Mouse (Mus musculus) c-Kit-positive CD71-positive TER-119-negative erythroid progenitor cells, embryonic 14.5 days (primary cell): Measurements from ENCODE around the gene Trpv3.
A peak's percentile ranks its signal among the peaks of the same experiment; 100 is the strongest.

Source experiments
- DNase-seq: peaks from one replicate; pipeline ENCODE4 v3.0.0-alpha.2; 2013; ENCODE audit warnings: low read depth

The Trpv3 gene

DNA sequence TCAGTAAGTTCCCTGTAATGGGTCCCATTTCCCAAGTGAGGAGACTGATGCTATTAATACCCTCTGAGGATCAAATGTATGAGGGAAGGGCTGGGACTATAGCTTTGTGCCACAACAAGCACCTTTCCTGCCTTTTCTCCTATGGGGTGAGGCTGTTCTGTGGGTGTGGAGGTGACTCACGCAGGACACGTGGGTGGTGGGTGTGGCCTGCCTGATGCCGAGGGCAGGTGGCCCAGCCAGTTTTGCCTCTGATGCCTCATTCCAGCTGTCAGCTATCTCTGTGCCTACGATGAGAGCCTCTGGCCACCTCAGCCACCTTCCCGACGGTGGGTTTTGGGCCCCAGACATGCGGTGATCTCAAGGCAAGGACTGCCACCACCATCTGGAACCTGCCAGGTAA lies at the start of gene Trpv3:
Gene Trpv3, plus strand, starts transcription at position 122 of the 400 bp plus-strand sequence.
- DNase-seq: no peak

DNA sequence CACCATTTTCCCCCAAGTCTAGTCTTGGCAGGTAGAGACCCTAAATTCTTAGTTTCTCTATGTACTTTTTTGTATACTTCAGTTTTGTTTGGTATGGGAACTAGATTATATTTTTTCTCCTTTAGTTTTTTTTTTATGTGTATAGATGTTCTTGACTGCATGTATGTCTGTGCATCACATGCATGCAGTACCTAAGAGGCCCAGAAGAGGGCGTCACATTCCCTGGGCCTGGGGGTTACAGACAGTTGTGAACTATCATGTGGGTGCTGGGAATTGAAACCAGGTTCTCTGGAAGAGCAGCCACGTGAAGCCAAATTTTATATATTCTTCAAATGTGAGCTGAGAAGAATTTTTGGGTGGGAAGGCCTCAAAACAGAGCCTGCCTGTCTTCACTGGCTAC lies 47.5 kb upstream of the Trpv3 start:
- no peak for DNase-seq

DNA sequence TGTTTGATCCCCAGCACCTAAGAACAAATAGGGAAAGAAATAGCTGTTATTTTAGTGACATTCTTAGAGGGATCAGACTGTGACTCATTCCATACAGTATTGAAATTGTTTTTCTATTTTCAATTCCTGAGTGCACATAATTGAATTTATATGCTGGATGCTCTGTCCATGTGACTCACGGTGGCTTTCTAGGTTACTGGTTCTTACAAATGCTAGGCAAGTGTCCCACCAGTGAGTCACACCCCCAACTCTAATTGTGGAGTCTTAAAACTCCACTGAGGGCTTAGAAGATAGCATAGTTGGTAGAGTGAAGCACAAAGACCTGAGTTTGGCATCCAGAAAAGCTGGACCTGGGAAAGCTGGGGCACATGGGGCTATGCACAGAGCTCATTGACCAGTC lies 46.5 kb upstream of the Trpv3 start:
- no peak for DNase-seq

DNA sequence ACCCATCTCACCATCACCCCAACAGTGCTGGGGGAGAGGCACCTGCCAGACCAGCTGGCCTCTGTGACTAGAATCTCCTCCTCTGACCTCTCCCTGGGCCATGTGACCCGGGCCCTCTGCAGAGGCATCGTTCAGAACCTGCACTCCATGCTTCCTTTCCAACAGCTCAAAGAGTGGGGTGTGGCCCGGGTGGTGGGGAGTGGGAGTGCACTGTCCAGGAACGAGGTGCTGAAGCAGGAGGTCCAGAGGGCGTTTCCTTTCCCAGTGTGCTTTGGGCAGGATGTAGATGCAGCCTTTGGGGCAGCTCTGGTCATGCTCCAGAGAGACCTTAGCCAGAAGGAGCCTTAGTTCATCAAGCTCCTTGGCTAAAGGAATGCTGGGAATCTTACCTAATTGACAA lies 44.3 kb upstream of the Trpv3 start:
- DNase-seq: no peak

DNA sequence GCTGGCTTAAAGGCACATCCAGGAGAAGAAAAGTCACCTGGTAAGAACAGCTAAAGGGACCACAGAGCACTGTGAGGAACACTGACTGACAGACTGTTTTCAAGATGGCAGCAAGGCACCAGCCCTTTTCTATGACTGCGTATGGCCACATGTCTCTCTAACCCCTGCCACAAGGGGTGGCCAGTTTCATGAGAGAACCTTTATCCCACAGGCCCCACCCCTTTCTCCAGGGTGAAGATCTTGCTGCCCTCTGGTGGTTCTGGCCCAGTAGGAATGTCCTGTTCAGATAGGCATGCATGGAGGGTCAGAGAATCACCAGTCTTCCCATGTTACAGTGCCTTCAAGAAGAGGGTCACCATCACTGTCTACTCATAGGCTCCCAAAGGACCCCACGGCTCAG lies 43.2 kb upstream of the Trpv3 start:
- DNase-seq: peak; percentile 15

DNA sequence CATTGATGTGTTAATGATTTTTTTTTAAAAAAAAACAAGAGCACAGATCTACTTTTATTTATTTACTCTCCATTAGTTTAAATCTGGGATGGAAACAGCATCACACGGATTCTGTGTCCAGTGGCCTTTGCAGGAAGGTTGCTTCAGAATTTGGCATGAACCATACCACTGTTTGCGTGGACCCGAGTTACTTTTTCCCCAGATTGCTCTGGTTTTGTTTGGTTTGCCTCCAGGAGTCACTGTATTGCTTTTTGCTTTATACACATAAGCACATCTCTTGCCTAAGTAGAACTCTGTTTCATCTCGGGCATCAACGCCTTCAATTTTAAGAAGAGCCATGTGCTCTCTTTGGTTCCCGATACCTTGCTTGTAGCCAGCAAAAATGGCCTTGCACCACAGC lies 41.3 kb upstream of the Trpv3 start:
- no peak for DNase-seq

DNA sequence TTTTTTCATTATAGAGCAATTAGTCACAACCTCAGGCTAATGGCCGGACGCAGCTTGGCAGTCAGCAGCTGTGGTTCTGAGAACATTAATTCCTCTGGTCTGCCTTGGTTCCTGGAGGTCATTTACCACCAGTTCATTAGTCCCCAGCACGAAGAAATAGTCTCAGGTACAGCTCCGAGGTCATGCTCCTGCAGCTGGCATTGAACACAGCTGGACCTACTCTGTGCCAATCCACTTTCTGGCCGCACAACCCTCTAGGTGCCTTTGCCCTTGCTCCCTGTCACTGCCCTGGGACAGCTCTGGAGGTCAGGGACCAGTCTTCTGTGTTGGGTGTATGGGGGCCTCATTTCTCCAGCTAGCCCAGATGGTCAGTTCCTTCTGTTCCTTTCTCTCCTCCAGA lies 38.3 kb upstream of the Trpv3 start:
- DNase-seq: no peak

DNA sequence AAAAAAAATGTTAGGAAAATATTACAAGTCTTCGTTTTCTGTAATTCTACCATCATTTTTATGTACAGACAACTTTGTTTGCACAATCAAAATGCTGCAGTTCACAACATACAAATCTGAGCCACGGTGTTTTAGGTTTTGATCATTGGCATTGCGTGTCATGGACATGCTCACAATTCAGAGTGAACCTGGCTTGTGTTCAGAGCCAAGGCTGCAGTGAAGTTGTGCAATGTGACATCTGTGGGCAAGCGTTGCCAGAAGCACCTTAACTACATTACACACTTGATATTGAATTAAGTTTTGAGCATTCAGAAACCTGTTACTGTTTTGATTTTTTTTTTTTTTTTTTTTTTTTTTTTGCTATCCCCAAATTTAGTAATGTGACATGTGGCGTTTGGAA lies 37.1 kb upstream of the Trpv3 start:
- no peak for DNase-seq

DNA sequence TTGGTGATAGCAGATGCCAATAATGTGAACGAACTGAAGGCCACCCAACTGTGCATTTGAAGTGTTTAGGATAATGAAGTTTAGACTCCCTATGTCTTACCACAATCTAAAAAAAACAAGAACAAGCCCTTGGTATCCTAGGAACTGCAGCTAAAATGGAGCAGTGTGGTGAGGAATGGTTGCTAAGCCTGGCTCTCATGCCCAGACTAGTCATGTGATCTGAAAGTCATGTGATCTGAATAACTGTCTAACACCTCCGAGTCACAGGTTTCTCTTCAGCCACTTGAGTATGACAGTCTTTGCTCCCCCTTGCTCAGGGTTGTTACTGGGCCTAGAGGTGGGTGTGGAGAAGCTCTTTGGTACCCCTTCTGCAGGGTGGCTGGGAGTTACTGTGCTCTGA lies 34.7 kb upstream of the Trpv3 start:
- no peak for DNase-seq

DNA sequence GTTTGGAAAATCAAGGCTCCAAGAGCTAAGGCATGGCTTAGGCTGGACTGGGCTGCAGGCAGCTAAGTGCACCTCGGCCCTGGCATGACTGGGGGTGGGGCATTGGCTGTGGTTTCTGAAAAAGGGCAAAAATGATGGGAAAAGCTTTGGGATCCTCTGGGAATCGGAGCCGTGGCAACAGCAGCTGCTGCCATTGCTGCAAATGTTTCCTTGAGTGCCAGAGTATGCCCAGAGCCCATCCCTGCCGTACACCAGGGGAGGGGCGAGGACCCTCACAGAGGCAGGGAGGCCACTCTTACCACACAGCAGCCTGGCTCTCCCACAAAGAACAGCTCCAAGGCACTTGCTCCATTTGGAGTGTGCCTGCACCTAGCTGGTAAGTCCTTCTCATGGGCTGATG lies 33.2 kb upstream of the Trpv3 start, which contains the start of gene Trpv1:
Gene Trpv1, plus strand, starts transcription at position 301 of the 400 bp plus-strand sequence.
- no peak for DNase-seq

DNA sequence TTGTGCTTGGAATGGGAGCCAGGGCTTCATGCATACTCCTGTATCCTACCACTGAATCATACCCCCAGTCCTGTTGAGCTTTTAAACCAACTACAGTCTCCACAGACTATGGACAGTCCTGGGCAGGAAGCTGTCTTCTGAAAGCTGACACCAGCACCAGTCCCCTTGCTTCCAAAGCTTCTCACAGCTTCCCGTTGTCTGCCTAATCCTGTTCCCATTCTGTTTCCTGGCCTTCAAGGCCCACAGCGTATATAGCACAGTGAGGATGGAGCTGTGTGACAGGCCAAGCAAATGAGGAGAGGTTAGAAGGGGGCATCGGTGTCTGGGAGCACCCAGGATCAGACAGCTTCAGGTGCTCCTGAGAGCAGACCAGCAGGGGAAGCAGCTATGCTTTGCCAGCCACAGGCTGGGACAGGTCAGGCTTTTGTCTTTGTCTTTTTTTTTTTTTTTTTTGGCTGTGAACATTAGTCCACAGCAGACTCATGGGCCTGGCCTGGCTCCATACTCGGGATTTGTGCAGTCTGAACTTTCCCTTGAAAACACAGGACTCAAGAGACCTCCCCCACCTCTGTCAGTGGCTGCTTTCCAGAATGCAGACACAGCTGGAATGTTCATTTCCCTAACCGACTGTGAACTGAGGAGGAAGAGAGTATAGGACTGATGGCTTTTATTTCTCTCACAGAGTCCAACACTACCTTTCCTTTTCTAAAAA lies 31.0 kb upstream of the Trpv3 start:
- DNase-seq: no peak

DNA sequence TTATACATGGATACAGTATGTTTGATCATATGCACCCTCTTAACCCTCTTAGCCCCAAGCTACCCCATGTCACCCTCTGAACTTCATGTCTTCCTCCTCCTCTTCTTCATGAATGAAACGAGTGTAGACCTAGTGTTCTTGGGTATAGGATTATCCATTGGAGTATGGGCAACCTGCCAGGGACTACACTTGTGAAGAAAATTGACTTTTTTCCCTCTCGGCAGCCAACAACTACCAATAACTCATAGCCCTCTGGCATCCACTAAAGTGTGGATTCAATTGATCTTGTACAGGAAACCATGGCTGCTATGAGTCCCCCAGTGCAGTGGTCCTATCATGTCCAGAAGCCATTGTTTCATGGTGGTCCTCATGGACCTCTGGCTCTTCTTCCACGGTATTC lies 30.5 kb upstream of the Trpv3 start:
- DNase-seq: no peak

DNA sequence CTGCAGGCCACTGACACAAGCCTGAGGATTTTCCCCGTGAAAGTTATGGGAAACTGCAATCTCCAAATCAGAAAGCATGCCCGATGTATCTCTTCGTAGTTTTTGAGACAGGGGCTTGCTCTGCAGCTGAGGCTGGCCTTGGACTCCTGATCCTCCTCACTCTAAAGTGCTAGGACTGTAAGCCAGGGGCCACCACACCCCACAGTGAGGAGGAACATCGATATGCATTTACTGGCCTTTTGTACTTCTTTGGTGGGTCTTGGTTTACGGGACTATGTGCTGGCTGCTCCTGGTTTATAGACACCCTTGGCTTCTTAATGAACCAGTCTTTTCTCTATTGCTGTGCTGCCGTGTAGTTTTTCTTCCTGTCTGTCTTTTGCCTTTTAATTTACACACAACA lies 25.0 kb upstream of the Trpv3 start:
- DNase-seq: no peak

DNA sequence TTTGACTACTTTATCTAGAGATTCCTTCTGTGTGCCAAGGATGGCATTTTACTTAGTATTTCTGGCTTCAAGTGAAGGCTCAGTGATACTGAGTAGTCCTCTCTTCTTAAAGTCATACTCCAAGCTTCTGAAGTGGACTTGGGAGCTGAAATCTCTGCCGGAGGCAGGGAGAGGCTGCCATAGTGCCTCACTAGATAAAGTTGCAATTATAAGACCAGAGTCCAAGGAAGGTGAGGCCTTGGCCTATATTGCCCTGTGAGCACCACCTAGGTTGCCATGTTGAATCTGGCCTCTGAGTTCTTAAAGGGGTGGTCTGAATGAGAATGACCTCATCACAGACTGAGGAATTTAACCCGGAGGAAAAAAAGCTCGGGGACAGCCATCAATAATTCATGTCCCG lies 24.4 kb upstream of the Trpv3 start:
- no peak for DNase-seq

DNA sequence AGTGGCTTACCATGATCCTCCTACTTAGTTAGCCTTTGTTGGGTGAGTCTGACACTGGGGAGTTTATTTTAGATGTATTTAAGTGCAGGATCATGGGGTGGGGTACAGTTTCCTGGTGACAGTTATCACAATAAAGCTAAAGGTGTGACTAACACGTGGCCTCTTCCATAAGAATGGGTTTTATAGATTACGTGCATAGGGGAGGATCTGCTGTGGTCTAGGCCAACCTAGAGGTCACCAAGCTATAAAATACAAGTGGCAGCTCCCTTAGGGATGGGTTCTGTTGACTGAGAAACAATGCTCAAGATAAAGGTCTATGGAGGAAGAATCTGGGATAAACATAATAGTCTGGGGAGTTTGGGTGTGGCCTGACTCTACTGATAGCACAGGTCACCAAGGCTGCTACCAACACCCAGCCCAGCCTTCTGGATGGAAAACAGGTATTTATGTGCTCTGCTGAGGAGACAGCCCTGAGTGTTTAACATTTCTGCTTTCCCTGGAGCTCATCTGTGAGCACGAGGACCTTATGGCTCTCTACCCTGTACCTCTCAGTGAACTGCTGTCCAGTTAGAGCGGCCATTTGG lies 9.7 kb upstream of the Trpv3 start:
- no peak for DNase-seq

DNA sequence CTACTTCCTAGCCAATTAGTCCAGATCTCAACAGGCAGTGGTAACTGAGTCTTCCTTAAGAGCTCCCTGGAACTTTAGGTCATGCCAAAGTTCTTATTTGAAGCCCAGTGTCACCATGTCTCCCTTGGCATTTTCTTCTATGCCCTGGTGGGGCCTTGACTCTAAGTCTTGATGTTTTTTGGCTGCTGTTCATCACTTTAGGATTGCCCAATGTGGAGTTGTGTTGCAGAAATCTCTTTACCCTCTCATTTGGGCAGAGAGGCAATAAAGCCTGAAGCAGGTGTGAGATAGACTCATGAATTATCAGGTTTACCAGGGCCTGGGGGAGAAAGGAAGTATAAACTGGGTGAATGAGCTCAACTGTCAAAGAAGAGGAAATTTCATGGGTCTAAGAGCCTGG lies 8.5 kb upstream of the Trpv3 start:
- no peak for DNase-seq

DNA sequence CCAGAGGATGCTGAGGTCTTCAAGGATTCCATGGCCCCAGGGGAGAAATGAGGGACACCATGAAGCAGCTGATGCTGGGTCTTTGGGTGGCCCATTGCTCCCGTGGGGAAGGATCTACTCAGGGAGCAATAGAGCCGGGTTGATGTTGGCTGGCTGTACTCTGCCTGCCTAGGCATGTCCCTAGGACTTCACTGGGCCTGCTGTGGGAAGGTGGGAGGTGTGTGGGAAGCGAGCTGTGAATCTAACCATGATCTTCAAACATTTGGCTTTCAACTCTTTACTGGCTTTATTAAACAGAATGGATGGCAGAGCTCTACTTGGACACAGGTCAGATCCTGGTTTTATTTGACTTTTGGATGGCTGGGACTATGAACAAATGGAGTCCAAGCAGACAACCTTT lies 6.7 kb upstream of the Trpv3 start:
- no peak for DNase-seq

DNA sequence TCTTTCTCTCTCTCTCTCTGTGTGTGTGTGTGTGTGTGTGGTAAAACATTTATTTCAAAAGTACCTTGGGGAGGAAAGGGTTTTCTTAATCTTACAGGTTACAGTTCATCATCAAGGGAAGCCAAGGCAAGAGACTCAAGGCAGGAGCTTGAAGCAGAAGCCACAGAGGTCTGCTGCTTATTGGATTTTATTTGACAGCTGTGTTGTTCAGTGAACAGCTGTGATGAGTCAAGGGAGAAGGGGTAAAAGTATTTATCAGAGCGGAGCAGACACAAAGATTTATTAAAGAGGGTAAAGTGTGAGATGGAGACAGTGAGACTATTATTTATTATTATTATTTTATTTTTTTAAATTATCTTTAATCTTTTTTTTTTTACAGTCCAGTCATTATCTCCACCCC lies 5.8 kb upstream of the Trpv3 start:
- no peak for DNase-seq

DNA sequence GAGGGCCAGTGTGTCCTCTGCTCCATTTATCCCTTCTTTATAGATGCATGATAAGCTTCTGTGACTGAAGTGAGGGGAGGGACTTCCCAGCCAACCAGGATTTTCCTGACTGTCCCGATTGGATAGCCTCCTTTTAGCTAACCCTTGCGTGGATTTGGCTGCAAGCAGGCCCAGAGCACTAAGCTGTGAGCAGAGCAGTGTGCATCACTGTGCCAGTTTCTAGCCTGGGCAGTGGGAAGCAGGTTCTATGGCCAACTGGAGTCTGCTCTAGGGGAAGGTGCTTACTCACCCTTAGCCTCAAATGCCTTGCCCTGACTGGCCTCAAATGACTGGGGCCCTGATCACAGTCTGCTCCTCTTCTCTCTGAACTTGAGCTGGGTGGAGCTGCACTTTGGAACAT lies 7.6 kb downstream of the Trpv3 start:
- no peak for DNase-seq

DNA sequence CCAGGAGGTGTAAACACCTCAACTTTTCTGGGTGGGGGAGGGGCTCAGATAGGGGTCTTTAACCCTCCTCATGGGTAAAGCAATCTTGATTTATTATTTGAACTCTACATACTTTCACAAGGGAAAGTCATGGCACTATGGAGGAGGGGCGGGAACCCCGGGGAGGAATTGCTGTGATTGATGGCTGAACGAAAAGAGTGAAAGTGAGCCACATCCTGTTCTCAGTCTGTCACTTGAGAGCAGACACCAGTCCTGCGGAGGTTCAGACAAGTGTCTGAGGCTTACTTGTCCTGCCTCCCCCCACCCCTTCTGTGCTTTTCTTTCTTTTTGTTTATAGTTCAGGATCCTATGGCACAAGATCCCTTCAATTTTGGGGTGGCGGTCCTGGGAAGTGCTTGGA lies 13.5 kb downstream of the Trpv3 start:
- no peak for DNase-seq

DNA sequence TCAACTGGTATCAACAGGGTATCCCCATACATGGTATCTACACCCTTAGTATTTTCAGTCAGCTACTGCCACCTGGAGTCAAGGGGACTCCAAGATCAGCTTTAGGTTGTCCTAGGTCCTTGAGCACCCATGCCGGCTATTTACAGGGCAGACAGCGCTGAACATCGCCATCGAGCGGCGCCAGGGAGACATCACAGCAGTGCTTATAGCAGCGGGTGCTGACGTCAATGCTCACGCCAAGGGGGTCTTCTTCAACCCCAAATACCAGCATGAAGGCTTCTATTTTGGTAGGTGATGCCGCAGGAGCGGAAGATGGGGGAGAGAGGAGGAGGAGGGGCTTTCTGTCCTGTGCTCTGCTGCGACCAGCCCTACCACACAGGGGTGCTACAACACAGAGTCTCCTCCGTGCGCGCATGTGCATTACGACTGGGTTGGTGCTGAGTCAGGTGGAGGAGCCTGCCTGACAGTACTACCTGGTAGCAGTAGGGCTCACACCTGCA lies 14.4 kb downstream of the Trpv3 start:
- DNase-seq: no peak

DNA sequence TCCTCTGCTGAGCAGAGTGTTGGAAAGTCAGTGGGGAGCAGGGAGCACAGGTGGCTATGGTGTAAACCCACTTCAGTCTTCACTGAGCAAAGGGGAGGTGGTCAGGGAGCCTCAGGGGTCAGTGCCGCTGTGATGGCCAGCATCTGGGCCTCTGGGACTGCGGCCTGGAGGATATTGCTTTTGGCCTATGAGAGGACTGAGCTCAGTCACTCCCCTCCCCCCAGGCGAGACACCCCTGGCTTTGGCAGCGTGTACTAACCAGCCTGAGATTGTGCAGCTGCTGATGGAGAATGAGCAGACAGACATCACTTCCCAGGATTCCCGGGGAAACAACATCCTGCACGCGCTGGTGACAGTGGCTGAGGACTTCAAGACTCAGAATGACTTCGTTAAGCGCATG lies 16.2 kb downstream of the Trpv3 start:
- no peak for DNase-seq

DNA sequence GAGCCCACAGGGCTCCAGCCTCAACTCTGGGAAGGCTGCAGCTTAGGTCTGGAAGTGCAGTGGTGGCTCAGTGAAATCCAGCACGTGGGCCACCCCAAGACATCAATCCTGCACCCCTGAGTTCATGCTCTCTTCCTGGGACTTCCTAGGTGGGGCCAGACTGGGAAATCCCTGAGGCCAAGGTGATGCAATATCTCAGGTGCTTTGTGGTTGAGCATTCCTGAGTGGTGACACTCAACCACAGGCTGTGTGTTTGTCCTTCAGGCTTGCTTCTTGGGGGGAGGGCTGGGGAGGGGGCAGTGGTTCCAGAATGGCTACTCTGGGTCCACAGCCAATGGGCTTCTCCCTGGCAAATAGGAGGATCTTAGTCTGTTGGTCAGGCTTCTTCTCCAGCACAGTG lies 16.7 kb downstream of the Trpv3 start:
- no peak for DNase-seq

DNA sequence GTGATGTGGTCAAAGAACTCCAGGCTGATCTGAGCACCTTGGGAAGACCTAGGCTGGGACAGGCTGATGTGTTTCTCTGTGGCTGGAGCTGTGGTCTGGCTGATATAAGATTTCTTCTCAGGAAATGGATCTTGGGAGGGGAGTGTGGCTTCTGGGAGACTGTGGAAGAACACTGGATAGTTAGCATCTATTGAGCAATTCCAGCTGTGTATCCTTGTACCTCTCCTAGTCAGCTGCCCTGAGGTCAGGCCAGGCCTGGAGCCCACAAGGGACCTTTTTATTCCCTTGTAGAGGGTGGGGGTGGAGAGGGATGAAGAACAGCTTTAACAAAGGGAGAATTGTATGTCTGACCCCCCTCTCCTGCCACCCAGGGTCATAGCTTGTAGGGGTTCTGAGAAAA lies 17.2 kb downstream of the Trpv3 start:
- DNase-seq: no peak
